Mouse (Mus musculus) ZHBTc4 (cell line): ENCODE measurements around the gene Olfr312.

Source experiments
- DNase-seq: peaks from one replicate; pipeline ENCODE4 v3.0.0-alpha.2; 2011; ENCODE audit warnings: low read depth, low spot score

The Olfr312 gene

DNA sequence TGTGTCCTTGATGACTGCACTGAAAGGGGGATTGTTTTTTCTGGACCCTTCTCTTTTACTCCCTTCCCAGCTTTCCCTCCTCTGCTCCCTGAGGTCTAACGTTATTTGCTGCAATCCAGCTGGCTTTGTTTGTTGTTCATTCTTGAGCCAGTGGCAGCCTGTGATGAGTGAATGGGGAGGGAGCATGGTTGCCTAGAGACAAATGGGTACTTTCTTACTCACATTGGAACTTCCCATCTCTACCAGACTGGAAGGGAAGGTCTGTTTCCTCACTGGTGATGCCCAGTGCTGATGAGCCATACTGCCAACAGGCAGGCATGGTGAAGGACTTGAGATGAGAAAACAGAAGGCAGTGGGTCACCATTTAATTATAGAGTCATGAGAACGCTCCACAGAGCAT lies 20.7 kb downstream of the Olfr312 start:
- DNase-seq, result peak; percentile 6

DNA sequence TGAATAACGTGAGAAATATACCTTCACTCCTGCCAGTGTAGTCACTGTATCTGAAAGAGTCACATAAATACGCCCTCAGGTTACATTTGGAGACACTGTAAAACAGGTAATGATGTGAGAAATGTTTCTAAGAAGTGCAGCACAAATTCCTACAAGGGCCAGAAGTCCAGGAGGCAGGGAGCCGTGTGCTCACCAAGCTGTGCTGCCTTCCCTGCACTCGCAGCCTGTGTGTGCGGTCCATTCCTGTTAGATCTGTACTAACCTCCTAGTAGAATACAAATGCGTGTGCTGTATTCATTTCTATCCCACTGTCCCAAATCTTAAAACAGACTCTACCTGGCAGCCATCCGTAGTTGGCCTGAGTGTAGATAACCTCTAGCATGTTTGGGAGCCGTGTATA lies 31.7 kb downstream of the Olfr312 start:
- no peak for DNase-seq

DNA sequence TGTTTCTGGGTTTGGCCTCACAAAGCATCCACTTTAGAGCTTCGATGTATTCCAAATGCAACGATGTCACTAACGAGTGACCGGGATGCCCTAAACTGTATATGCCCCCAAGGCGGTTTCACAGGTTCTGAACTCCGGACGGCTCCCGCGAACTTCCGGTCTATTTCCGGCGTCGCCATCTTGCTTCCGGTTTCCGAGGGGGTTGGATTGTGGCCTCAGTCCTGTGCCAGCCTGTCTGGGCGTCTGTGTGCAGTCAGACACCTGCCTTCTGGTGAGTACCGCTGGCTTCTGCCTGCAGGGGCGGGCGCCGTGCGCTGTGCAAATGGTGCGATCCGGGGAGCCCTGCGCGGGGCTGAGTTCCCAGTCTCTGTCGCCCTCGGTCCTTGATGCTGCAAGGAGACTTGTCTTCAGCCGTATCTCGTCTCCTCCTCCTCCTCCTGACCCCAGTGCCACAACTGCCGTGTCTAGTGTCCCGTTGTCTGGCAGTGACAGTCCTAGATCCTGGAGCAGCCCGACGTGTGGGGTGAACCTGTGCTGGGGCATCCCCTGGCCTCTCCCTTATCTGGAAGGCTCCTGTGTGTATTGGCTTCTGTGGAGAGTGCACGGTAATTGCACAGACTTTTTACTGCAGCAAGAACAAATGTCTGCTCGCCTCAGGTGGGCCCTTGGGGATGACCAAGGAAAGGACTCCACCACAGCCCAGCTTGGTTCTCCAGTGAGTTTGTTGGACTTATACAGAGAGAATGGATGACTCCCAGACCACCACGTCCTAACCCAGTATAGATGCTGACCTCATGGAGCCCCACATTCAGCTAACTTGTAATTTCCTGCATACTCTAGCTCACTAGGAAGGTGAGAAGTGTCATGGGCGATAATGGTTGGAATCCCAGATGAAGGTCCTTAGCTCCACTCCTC lies 38.3 kb downstream of the Olfr312 start, which contains the start of gene 2810021J22Rik:
Gene 2810021J22Rik (plus strand): TSS at position 178 of the 915 bp plus-strand sequence.
- peak; percentile 93 for DNase-seq

DNA sequence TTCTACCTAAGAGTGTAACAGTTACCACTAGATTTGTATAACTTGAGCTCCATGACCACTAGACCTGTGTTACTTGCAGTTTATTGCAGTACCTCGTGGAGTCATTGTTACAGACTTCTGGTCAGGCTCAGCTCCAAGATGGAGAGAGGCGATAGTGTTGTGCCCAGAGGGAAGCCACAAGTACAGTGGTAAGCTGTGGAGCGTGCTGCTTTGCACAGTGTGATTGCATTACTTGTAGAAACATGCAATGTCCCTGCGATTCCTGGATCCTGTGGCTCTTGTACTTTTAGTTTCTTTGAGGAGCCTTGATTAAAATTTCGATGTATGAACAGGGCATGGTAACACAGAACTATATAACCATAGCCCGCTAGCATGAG lies 38.9 kb downstream of the Olfr312 start:
- DNase-seq, result no peak

DNA sequence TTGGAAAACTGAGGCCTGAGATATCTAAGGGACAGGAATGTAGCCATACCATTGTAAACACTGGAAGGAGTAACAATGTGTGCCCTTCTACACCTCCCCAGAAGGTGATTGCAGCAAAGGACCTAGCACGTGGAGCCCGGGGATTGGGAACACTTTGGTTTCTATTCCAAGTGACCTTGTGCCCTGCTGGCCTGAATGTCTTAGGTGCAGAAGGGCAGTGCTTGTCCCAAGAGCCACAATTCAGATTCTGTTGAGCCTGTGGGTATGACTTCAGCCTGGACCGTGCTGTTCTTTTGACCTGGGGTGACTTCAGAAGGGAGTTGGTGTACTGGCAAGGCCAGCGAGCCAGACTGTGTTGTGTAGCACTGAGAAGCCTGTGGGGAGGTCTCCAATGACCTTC lies 41.9 kb downstream of the Olfr312 start:
- no peak for DNase-seq

DNA sequence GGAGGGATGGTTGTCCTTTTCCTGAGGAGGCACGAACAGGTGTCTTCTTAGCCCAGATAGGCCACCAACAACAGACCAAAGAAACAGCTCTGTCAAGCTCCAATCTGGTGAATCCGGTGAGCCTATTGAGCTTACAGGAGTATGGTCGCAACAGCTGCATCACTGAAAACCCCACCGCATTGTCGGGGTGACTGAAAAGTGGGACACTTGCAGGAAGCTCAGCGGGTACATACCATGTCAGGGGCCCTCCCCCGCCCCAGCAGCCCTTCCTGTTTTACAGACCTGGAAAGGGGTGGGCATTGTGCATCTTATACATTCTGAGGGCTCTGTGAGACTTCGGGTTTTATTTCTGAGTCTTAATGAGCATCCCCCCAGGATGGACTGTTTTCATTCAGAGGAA lies 54.7 kb downstream of the Olfr312 start:
- DNase-seq, result no peak
